Mouse (Mus musculus): ENCODE data around the gene Pogz.
"Not testable (repeated sequence)": the region's sequence is repeated elsewhere in the genome, so short reads cannot be mapped to it uniquely, and the experiment has no call there.

The Pogz gene

GRCm38 (mm10) chr3:94917816-94918361 lies 80.5 kb downstream of the Pogz start:
- no peak for DNase-seq

- no peak for DNase-seq
Measured at GRCm38 (mm10) chr3:94918845-94919244, 81.5 kb downstream of the Pogz start.

- no peak for DNase-seq
Measured at GRCm38 (mm10) chr3:94921104-94921503, 83.7 kb downstream of the Pogz start.

- no peak for DNase-seq
Measured at GRCm38 (mm10) chr3:94922333-94922732, 85.0 kb downstream of the Pogz start.

- no peak for DNase-seq
Measured at GRCm38 (mm10) chr3:94924688-94925087, 87.3 kb downstream of the Pogz start.

GRCm38 (mm10) chr3:94926301-94926736 lies 89.0 kb downstream of the Pogz start:
- not testable (repeated sequence) for DNase-seq

- DNase-seq: not testable (repeated sequence)
Measured at GRCm38 (mm10) chr3:94928979-94929378, 91.6 kb downstream of the Pogz start.

- DNase-seq: not testable (repeated sequence)
Measured at GRCm38 (mm10) chr3:94930386-94931266, 93.3 kb downstream of the Pogz start.

- not testable (repeated sequence) for DNase-seq
Measured at GRCm38 (mm10) chr3:94931427-94932082, 94.2 kb downstream of the Pogz start.

All from B cell, adult 2 months (primary cell).